Mouse (Mus musculus): ENCODE results near the gene Hspg2.

Hspg2 gene

GRCm38 (mm10) chr4:137502183-137502582 is 33.6 kb downstream of the Hspg2 start:
- no peak for DNase-seq (ENCODE audit: low read depth)

GRCm38 (mm10) chr4:137502801-137503200 is 34.2 kb downstream of the Hspg2 start:
- DNase-seq (ENCODE audit: low read depth): no peak

- DNase-seq (ENCODE audit: low read depth): no peak
These were observed 35.0 kb downstream of the Hspg2 start for GRCm38 (mm10) chr4:137503509-137503971.

GRCm38 (mm10) chr4:137506629-137507028 is 38.1 kb downstream of the Hspg2 start:
- DNase-seq (ENCODE audit: low read depth): no peak

- DNase-seq (ENCODE audit: low read depth): no peak
These were observed 41.0 kb downstream of the Hspg2 start for GRCm38 (mm10) chr4:137509528-137509927.

- DNase-seq (ENCODE audit: low read depth): no peak
These were observed 41.6 kb downstream of the Hspg2 start for GRCm38 (mm10) chr4:137510021-137510696.

GRCm38 (mm10) chr4:137512897-137513296 is 44.3 kb downstream of the Hspg2 start:
- DNase-seq (ENCODE audit: low read depth): no peak

- no peak for DNase-seq (ENCODE audit: low read depth)
These were observed 49.6 kb downstream of the Hspg2 start for GRCm38 (mm10) chr4:137517989-137518691.

GRCm38 (mm10) chr4:137518746-137519145 is 50.2 kb downstream of the Hspg2 start:
- no peak for DNase-seq (ENCODE audit: low read depth)

GRCm38 (mm10) chr4:137520346-137520745 is 51.8 kb downstream of the Hspg2 start:
- no peak for DNase-seq (ENCODE audit: low read depth)

- no peak for DNase-seq (ENCODE audit: low read depth)
These were observed 53.4 kb downstream of the Hspg2 start for GRCm38 (mm10) chr4:137521966-137522365.

- no peak for DNase-seq (ENCODE audit: low read depth)
These were observed 56.9 kb downstream of the Hspg2 start for GRCm38 (mm10) chr4:137525426-137525825.

- DNase-seq (ENCODE audit: low read depth): no peak
These were observed 58.8 kb downstream of the Hspg2 start for GRCm38 (mm10) chr4:137527368-137527767.

GRCm38 (mm10) chr4:137527872-137528271 is 59.3 kb downstream of the Hspg2 start:
- DNase-seq (ENCODE audit: low read depth): no peak

GRCm38 (mm10) chr4:137540356-137540755 is 71.8 kb downstream of the Hspg2 start:
- no peak for DNase-seq (ENCODE audit: low read depth)

GRCm38 (mm10) chr4:137542968-137543367 is 74.4 kb downstream of the Hspg2 start:
- no peak for DNase-seq (ENCODE audit: low read depth)

GRCm38 (mm10) chr4:137545568-137545967 is 77.0 kb downstream of the Hspg2 start:
- DNase-seq (ENCODE audit: low read depth): no peak

- peak; percentile 6 for DNase-seq (ENCODE audit: low read depth)
These were observed 77.5 kb downstream of the Hspg2 start for GRCm38 (mm10) chr4:137546003-137546525.

GRCm38 (mm10) chr4:137553466-137553865 is 84.9 kb downstream of the Hspg2 start:
- no peak for DNase-seq (ENCODE audit: low read depth)

GRCm38 (mm10) chr4:137556673-137557210 is 88.2 kb downstream of the Hspg2 start:
- DNase-seq (ENCODE audit: low read depth): no peak

GRCm38 (mm10) chr4:137569873-137570272 is 101.3 kb downstream of the Hspg2 start:
- no peak for DNase-seq (ENCODE audit: low read depth)

GRCm38 (mm10) chr4:137574469-137574868 is 105.9 kb downstream of the Hspg2 start, which contains the start of gene Ldlrad2:
TSS of gene Ldlrad2 (minus strand) at chr4:137574569.
- DNase-seq (ENCODE audit: low read depth): no peak

GRCm38 (mm10) chr4:137577486-137577885 is 108.9 kb downstream of the Hspg2 start:
- DNase-seq (ENCODE audit: low read depth): no peak

Data from naive thymus-derived CD4-positive, alpha-beta T cell, adult 2 months (primary cell).